Mouse (Mus musculus) limb, embryonic 13.5 days (tissue): ENCODE measurements at regions not wholly inside any gene's neighbourhood (a gene's known extent, or its start where the extent isn't known, plus 50 kb on each side); places are given as distances from the start of the nearest gene placed in this dataset.

Experiments
- ATAC-seq: fragments of 200-750 bp; cut with Nextera tagmentation; 2 replicates; pipeline ENCODE4 v1.8.0; 2017; ENCODE audit warnings: low read depth, moderate number of reproducible peaks, moderate TSS enrichment; ENCODE audit not compliant: low FRiP score
- H3K27ac ChIP-seq: fragments of 300-500 bp; sonication (generic); 2 replicates; pipeline ENCODE4 v1.5.1; 2015; ENCODE audit warnings: inconsistent platforms, mild to moderate bottlenecking, moderate library complexity
- H3K27me3 ChIP-seq: fragments of 300-500 bp; sonication (generic); 2 replicates; pipeline ENCODE4 v1.6.1; 2015; ENCODE audit warnings: mild to moderate bottlenecking, inconsistent platforms
- H3K36me3 ChIP-seq: fragments of 300-500 bp; sonication (generic); 2 replicates; pipeline ENCODE4 v1.6.1; 2015; ENCODE audit warnings: inconsistent platforms, mild to moderate bottlenecking, moderate library complexity
- H3K4me1 ChIP-seq: fragments of 300-500 bp; sonication (generic); 2 replicates; pipeline ENCODE4 v1.6.1; 2015; ENCODE audit warnings: inconsistent platforms
- H3K4me2 ChIP-seq: fragments of 300-500 bp; sonication (generic); replicated peaks from 2 replicates; pipeline ENCODE4 v1.6.1; 2015; ENCODE audit warnings: inconsistent platforms, mild to moderate bottlenecking, moderate library complexity
- H3K4me3 ChIP-seq: fragments of 300-500 bp; sonication (generic); 2 replicates; pipeline ENCODE4 v1.5.1; 2015; ENCODE audit warnings: moderate library complexity, mild to moderate bottlenecking, inconsistent platforms
- H3K9ac ChIP-seq: fragments of 300-500 bp; sonication (generic); 2 replicates; pipeline ENCODE4 v1.6.1; 2015; ENCODE audit warnings: mild to moderate bottlenecking, inconsistent platforms
- H3K9me3 ChIP-seq: fragments of 300-500 bp; sonication (generic); 2 replicates; pipeline ENCODE4 v1.6.1; 2016; ENCODE audit warnings: inconsistent platforms
- WGBS: fragments of 180-500 bp; shearing (Covaris S2); methylation state at CpG from one replicate; pipeline ENCODE4 v1.1.7; 2015; 5-methylcytosine and 5-hydroxymethylcytosine counted together

- ATAC-seq, result no peak
- Histone ChIP-seq H3K4me3 (no peak overlapping the region), H3K27me3 (no peaks in the 10 kb centered on the region), H3K4me1 (no peaks in the 10 kb centered on the region), H3K36me3 (no peaks in the 10 kb centered on the region), H3K9ac (no peak overlapping the region), H3K9me3 (no peaks in the 10 kb centered on the region), H3K27ac (no peak overlapping the region), H3K4me2 (no peak overlapping the region)
- 86% methylated on average over 8 of the region's 8 CpGs for WGBS
These were observed 487.6 kb downstream of the Efna5 start for GRCm38 (mm10) chr17:62393355-62394006.

- Histone ChIP-seq H3K27me3 (no peaks in the 10 kb centered on the region), H3K4me3 (no peak overlapping the region), H3K4me1 (no peaks in the 10 kb centered on the region), H3K27ac (no peak overlapping the region), H3K36me3 (no peaks in the 10 kb centered on the region), H3K4me2 (no peak overlapping the region), H3K9me3 (no peaks in the 10 kb centered on the region), H3K9ac (no peak overlapping the region)
- no peak for ATAC-seq
- WGBS, result 72% methylated on average over 16 of the region's 16 CpGs
These were observed 497.1 kb downstream of the Efna5 start for GRCm38 (mm10) chr17:62384053-62384452.

GRCm38 (mm10) chr17:62378868-62379417, 502.2 kb downstream of the Efna5 start:
- Histone ChIP-seq H3K4me1 (no peaks in the 10 kb centered on the region), H3K4me2 (no peak overlapping the region), H3K9me3 (no peaks in the 10 kb centered on the region), H3K27ac (no peak overlapping the region), H3K27me3 (no peaks in the 10 kb centered on the region), H3K4me3 (no peak overlapping the region), H3K9ac (no peak overlapping the region), H3K36me3 (no peaks in the 10 kb centered on the region)
- WGBS, result 84% methylated on average over 8 of the region's 8 CpGs
- no peak for ATAC-seq

- Histone ChIP-seq H3K4me2 (no peak overlapping the region), H3K27ac (no peak overlapping the region), H3K27me3 (no peaks in the 10 kb centered on the region), H3K4me1 (no peaks in the 10 kb centered on the region), H3K36me3 (no peaks in the 10 kb centered on the region), H3K9me3 (no peaks in the 10 kb centered on the region), H3K4me3 (no peak overlapping the region), H3K9ac (no peak overlapping the region)
- no peak for ATAC-seq
- 70% methylated on average over 3 of the region's 3 CpGs for WGBS
These were observed 512.0 kb downstream of the Efna5 start for GRCm38 (mm10) chr17:62369100-62369499.

- Histone ChIP-seq H3K9me3 (no peaks in the 10 kb centered on the region), H3K27me3 (no peaks in the 10 kb centered on the region), H3K4me2 (no peak overlapping the region), H3K27ac (no peak overlapping the region), H3K4me3 (no peak overlapping the region), H3K36me3 (no peaks in the 10 kb centered on the region), H3K4me1 (no peaks in the 10 kb centered on the region), H3K9ac (no peak overlapping the region)
- no peak for ATAC-seq
- WGBS, result 70% methylated on average over 4 of the region's 4 CpGs
These were observed 513.2 kb downstream of the Efna5 start for GRCm38 (mm10) chr17:62367937-62368336.

- H3K4me2 ChIP-seq, result no peak overlapping the region
- H3K36me3 ChIP-seq, result no peaks in the 10 kb centered on the region
- no peaks in the 10 kb centered on the region for H3K4me1 ChIP-seq
- H3K9me3 ChIP-seq, result no peaks in the 10 kb centered on the region
- H3K4me3 ChIP-seq, result no peak overlapping the region
- H3K27ac ChIP-seq, result no peak overlapping the region
- H3K9ac ChIP-seq, result no peak overlapping the region
- H3K27me3 ChIP-seq, result no peaks in the 10 kb centered on the region
- no peak for ATAC-seq
These were observed 522.8 kb downstream of the Efna5 start for GRCm38 (mm10) chr17:62358323-62358722.

GRCm38 (mm10) chr17:62337890-62338557, 543.1 kb downstream of the Efna5 start:
- H3K4me3 ChIP-seq, result no peak overlapping the region
- no peak overlapping the region for H3K9ac ChIP-seq
- no peaks in the 10 kb centered on the region for H3K36me3 ChIP-seq
- no peaks in the 10 kb centered on the region for H3K9me3 ChIP-seq
- H3K27ac ChIP-seq, result no peak overlapping the region
- ATAC-seq, result no peak
- 75% methylated on average over 10 of the region's 10 CpGs for WGBS
- H3K27me3 ChIP-seq, result no peaks in the 10 kb centered on the region
- no peaks in the 10 kb centered on the region for H3K4me1 ChIP-seq
- no peak overlapping the region for H3K4me2 ChIP-seq

GRCm38 (mm10) chr17:62330226-62330625, 550.9 kb downstream of the Efna5 start:
- Histone ChIP-seq H3K4me1 (no peaks in the 10 kb centered on the region), H3K9me3 (0 out of 2 replicates have a peak, but pooled peaks cover 4% of the 10 kb centered on the region), H3K4me3 (no peak overlapping the region), H3K9ac (no peak overlapping the region), H3K4me2 (no peak overlapping the region), H3K27ac (no peak overlapping the region), H3K36me3 (no peaks in the 10 kb centered on the region), H3K27me3 (no peaks in the 10 kb centered on the region)
- 86% methylated on average over 4 of the region's 4 CpGs for WGBS
- ATAC-seq, result no peak

- H3K9ac ChIP-seq, result no peak overlapping the region
- no peak for ATAC-seq
- H3K36me3 ChIP-seq, result no peaks in the 10 kb centered on the region
- no peaks in the 10 kb centered on the region for H3K27me3 ChIP-seq
- H3K9me3 ChIP-seq, result 0 out of 2 replicates have a peak, but pooled peaks cover 5% of the 10 kb centered on the region
- H3K4me3 ChIP-seq, result no peak overlapping the region
- no peaks in the 10 kb centered on the region for H3K4me1 ChIP-seq
- no peak overlapping the region for H3K4me2 ChIP-seq
- no peak overlapping the region for H3K27ac ChIP-seq
These were observed 554.3 kb downstream of the Efna5 start for GRCm38 (mm10) chr17:62326844-62327243.

- Histone ChIP-seq H3K9me3 (no peaks in the 10 kb centered on the region), H3K27ac (no peak overlapping the region), H3K27me3 (no peaks in the 10 kb centered on the region), H3K4me2 (no peak overlapping the region), H3K36me3 (no peaks in the 10 kb centered on the region), H3K4me3 (no peak overlapping the region), H3K9ac (no peak overlapping the region), H3K4me1 (no peaks in the 10 kb centered on the region)
- WGBS, result 65% methylated on average over 4 of the region's 4 CpGs
- ATAC-seq, result no peak
These were observed 562.1 kb downstream of the Efna5 start for GRCm38 (mm10) chr17:62319033-62319432.

GRCm38 (mm10) chr17:62310059-62310458, 571.1 kb downstream of the Efna5 start:
- H3K9me3 ChIP-seq, result no peaks in the 10 kb centered on the region
- no peaks in the 10 kb centered on the region for H3K4me1 ChIP-seq
- no peaks in the 10 kb centered on the region for H3K36me3 ChIP-seq
- 65% methylated on average over 3 of the region's 3 CpGs for WGBS
- ATAC-seq, result no peak
- H3K4me2 ChIP-seq, result no peak overlapping the region
- H3K9ac ChIP-seq, result no peak overlapping the region
- no peaks in the 10 kb centered on the region for H3K27me3 ChIP-seq
- no peak overlapping the region for H3K27ac ChIP-seq
- H3K4me3 ChIP-seq, result no peak overlapping the region

- H3K4me2 ChIP-seq, result no peak overlapping the region
- H3K9me3 ChIP-seq, result no peaks in the 10 kb centered on the region
- ATAC-seq, result no peak
- no peaks in the 10 kb centered on the region for H3K27me3 ChIP-seq
- no peaks in the 10 kb centered on the region for H3K4me1 ChIP-seq
- H3K36me3 ChIP-seq, result no peaks in the 10 kb centered on the region
- no peak overlapping the region for H3K9ac ChIP-seq
- H3K4me3 ChIP-seq, result no peak overlapping the region
- WGBS, result 87% methylated on average over 2 of the region's 2 CpGs
- no peak overlapping the region for H3K27ac ChIP-seq
These were observed 574.0 kb downstream of the Efna5 start for GRCm38 (mm10) chr17:62307111-62307510.

GRCm38 (mm10) chr17:62306524-62306923, 574.6 kb downstream of the Efna5 start:
- Histone ChIP-seq H3K4me3 (no peak overlapping the region), H3K4me1 (no peaks in the 10 kb centered on the region), H3K27me3 (no peaks in the 10 kb centered on the region), H3K27ac (no peak overlapping the region), H3K36me3 (no peaks in the 10 kb centered on the region), H3K4me2 (no peak overlapping the region), H3K9ac (no peak overlapping the region), H3K9me3 (no peaks in the 10 kb centered on the region)
- WGBS, result 62% methylated on average over 1 of the region's 1 CpGs
- ATAC-seq, result no peak
